Mouse (Mus musculus): ENCODE results near the gene Fbxw7. TPM values are rescaled to one million over a fixed set of nuclear protein-coding genes. Genes with fewer than 3 reads are reported as not detected.
A peak's percentile ranks its signal among the peaks of the same experiment; 100 is the strongest.

Gene Fbxw7
- polyA plus RNA-seq, 1 experiment, result 2.7 TPM

- Histone ChIP-seq H3ac (ENCODE audit: control insufficient read depth, insufficient read length, low read depth) (no peak overlapping the region), H3K4me3 (ENCODE audit: insufficient read depth, poor library complexity, severe bottlenecking) (no peak overlapping the region), H3K79me2 (ENCODE audit: control insufficient read depth, insufficient read depth) (no peaks in the 10 kb centered on the region), H3K36me3 (ENCODE audit: control insufficient read depth, insufficient read depth) (no peaks in the 10 kb centered on the region), H3K79me3 (ENCODE audit: low read depth) (peaks cover 1% of the 10 kb centered on the region), H3K27me3 (ENCODE audit: control insufficient read depth, insufficient read depth, insufficient read length) (no peaks in the 10 kb centered on the region)
- TF ChIP-seq CTCF (IDR thresholded peaks at IDR 0.05; ENCODE audit: control insufficient read depth, insufficient read depth, insufficient read length) (no peak), MAX (IDR thresholded peaks at IDR 0.05) (no peak)
Measured at GRCm38 (mm10) chr3:84890983-84891382, 75.9 kb downstream of the Fbxw7 start.

- Histone ChIP-seq H3K79me3 (ENCODE audit: low read depth) (no peaks in the 10 kb centered on the region), H3ac (ENCODE audit: control insufficient read depth, insufficient read length, low read depth) (no peak overlapping the region), H3K27me3 (ENCODE audit: control insufficient read depth, insufficient read depth, insufficient read length) (no peaks in the 10 kb centered on the region), H3K4me3 (ENCODE audit: insufficient read depth, poor library complexity, severe bottlenecking) (no peak overlapping the region), H3K79me2 (ENCODE audit: control insufficient read depth, insufficient read depth) (peaks cover 12% of the 10 kb centered on the region), H3K36me3 (ENCODE audit: control insufficient read depth, insufficient read depth) (peaks cover 3% of the 10 kb centered on the region)
- TF ChIP-seq USF1 (IDR thresholded peaks at IDR 0.05; ENCODE audit: low read depth) (no peak), FOSL1 (IDR thresholded peaks at IDR 0.05; ENCODE audit: insufficient read depth, low read length, poor library complexity, severe bottlenecking) (no peak), MYOG (IDR thresholded peaks at IDR 0.05; ENCODE audit: control insufficient read depth, extremely low read depth, insufficient read length) (no peak), MYOD1 (IDR thresholded peaks at IDR 0.05; ENCODE audit: control insufficient read depth, insufficient read length, low read depth) (no peak), CEBPB (IDR thresholded peaks at IDR 0.05; ENCODE audit: low read depth) (no peak), MAX (IDR thresholded peaks at IDR 0.05) (no peak), CTCF (IDR thresholded peaks at IDR 0.05; ENCODE audit: control insufficient read depth, insufficient read depth, insufficient read length) (no peak)
Measured at GRCm38 (mm10) chr3:84897952-84898351, 82.9 kb downstream of the Fbxw7 start.

GRCm38 (mm10) chr3:84906528-84906927 lies 91.5 kb downstream of the Fbxw7 start:
- no peak overlapping the region for H3ac ChIP-seq (ENCODE audit: control insufficient read depth, insufficient read length, low read depth)

GRCm38 (mm10) chr3:84914284-84914683 lies 99.2 kb downstream of the Fbxw7 start:
- Histone ChIP-seq H3K4me3 (ENCODE audit: insufficient read depth, poor library complexity, severe bottlenecking) (no peak overlapping the region), H3ac (ENCODE audit: control insufficient read depth, insufficient read length, low read depth) (no peak overlapping the region), H3K27me3 (ENCODE audit: control insufficient read depth, insufficient read depth, insufficient read length) (no peaks in the 10 kb centered on the region), H3K79me2 (ENCODE audit: control insufficient read depth, insufficient read depth) (no peaks in the 10 kb centered on the region), H3K79me3 (ENCODE audit: low read depth) (peaks cover 2% of the 10 kb centered on the region), H3K36me3 (ENCODE audit: control insufficient read depth, insufficient read depth) (no peaks in the 10 kb centered on the region)
- TF ChIP-seq MAX (IDR thresholded peaks at IDR 0.05) (no peak), USF1 (IDR thresholded peaks at IDR 0.05; ENCODE audit: low read depth) (no peak), MYOD1 (IDR thresholded peaks at IDR 0.05; ENCODE audit: control insufficient read depth, insufficient read length, low read depth) (no peak), CTCF (IDR thresholded peaks at IDR 0.05; ENCODE audit: control insufficient read depth, insufficient read depth, insufficient read length) (no peak), FOSL1 (IDR thresholded peaks at IDR 0.05; ENCODE audit: insufficient read depth, low read length, poor library complexity, severe bottlenecking) (no peak), CEBPB (IDR thresholded peaks at IDR 0.05; ENCODE audit: low read depth) (no peak), MYOG (IDR thresholded peaks at IDR 0.05; ENCODE audit: control insufficient read depth, extremely low read depth, insufficient read length) (no peak)

More at GRCm38 (mm10) chr3:84906528-84906927, 91.5 kb downstream of the Fbxw7 start:
- Histone ChIP-seq H3K36me3 (ENCODE audit: control insufficient read depth, insufficient read depth) (peaks cover 15% of the 10 kb centered on the region), H3K79me2 (ENCODE audit: control insufficient read depth, insufficient read depth) (no peaks in the 10 kb centered on the region), H3K4me3 (ENCODE audit: insufficient read depth, poor library complexity, severe bottlenecking) (no peak overlapping the region), H3K79me3 (ENCODE audit: low read depth) (no peaks in the 10 kb centered on the region), H3K27me3 (ENCODE audit: control insufficient read depth, insufficient read depth, insufficient read length) (no peaks in the 10 kb centered on the region)
- TF ChIP-seq CEBPB (IDR thresholded peaks at IDR 0.05; ENCODE audit: low read depth) (no peak), FOSL1 (IDR thresholded peaks at IDR 0.05; ENCODE audit: insufficient read depth, low read length, poor library complexity, severe bottlenecking) (no peak), MYOG (IDR thresholded peaks at IDR 0.05; ENCODE audit: control insufficient read depth, extremely low read depth, insufficient read length) (no peak), MAX (IDR thresholded peaks at IDR 0.05) (no peak), CTCF (IDR thresholded peaks at IDR 0.05; ENCODE audit: control insufficient read depth, insufficient read depth, insufficient read length) (peak; percentile 1), USF1 (IDR thresholded peaks at IDR 0.05; ENCODE audit: low read depth) (no peak)

GRCm38 (mm10) chr3:84917903-84918679 lies 103.0 kb downstream of the Fbxw7 start:
- no peaks in the 10 kb centered on the region for H3K36me3 ChIP-seq (ENCODE audit: control insufficient read depth, insufficient read depth)
- H3K27me3 ChIP-seq (ENCODE audit: control insufficient read depth, insufficient read depth, insufficient read length), result no peaks in the 10 kb centered on the region
- no peaks in the 10 kb centered on the region for H3K79me2 ChIP-seq (ENCODE audit: control insufficient read depth, insufficient read depth)
- H3K79me3 ChIP-seq (ENCODE audit: low read depth), result peaks cover 4% of the 10 kb centered on the region
- no peak overlapping the region for H3ac ChIP-seq (ENCODE audit: control insufficient read depth, insufficient read length, low read depth)
- TF ChIP-seq MYOD1 (IDR thresholded peaks at IDR 0.05; ENCODE audit: control insufficient read depth, insufficient read length, low read depth) (no peak), CEBPB (IDR thresholded peaks at IDR 0.05; ENCODE audit: low read depth) (no peak), FOSL1 (IDR thresholded peaks at IDR 0.05; ENCODE audit: insufficient read depth, low read length, poor library complexity, severe bottlenecking) (no peak), MYOG (IDR thresholded peaks at IDR 0.05; ENCODE audit: control insufficient read depth, extremely low read depth, insufficient read length) (no peak), USF1 (IDR thresholded peaks at IDR 0.05; ENCODE audit: low read depth) (no peak), CTCF (IDR thresholded peaks at IDR 0.05; ENCODE audit: control insufficient read depth, insufficient read depth, insufficient read length) (no peak), MAX (IDR thresholded peaks at IDR 0.05) (no peak)
- no peak overlapping the region for H3K4me3 ChIP-seq (ENCODE audit: insufficient read depth, poor library complexity, severe bottlenecking)
